In genomic region chr10:20285289-20285975, GRCm38 (mm10) we compare ENCODE assay signal across 8 mouse cellular contexts. TPM values are rescaled to one million over a fixed set of nuclear protein-coding genes. Genes with fewer than 3 reads are reported as not detected.
A peak's percentile ranks its signal among the peaks of the same experiment; 100 is the strongest.
DNase-seq lines count a peak whose midpoint lies in the region; ATAC-seq lines count a peak whose summit lies in the region.

No protein-coding gene starts in this region.

- H3K4me1 ChIP-seq in forebrain, embryonic 11.5 days (replicated peaks; ENCODE audit: control insufficient read depth, insufficient read depth, low read length), result peaks cover 22% of the 10 kb centered on the region
- H3K4me1 ChIP-seq in stomach, embryonic 15.5 days, result peaks cover 16% of the 10 kb centered on the region

- ATAC-seq in cerebellum, adult (ENCODE audit: insufficient number of reproducible peaks, low FRiP score, low TSS enrichment), result peak; percentile 71
- ATAC-seq in forebrain, embryonic 11.5 days (replicated peaks; ENCODE audit: low FRiP score), result peak; percentile 90
- peak; percentile 67 for ATAC-seq in stomach, embryonic 15.5 days (ENCODE audit: insufficient read depth, low FRiP score, low read depth)

- H3K4me3 ChIP-seq in forebrain, embryonic 11.5 days (ENCODE audit: low read depth, low read length), result no peak overlapping the region
- H3K4me3 ChIP-seq in stomach, embryonic 15.5 days (replicated peaks), result no peak overlapping the region

- H3K27me3 ChIP-seq in forebrain, embryonic 11.5 days (ENCODE audit: control insufficient read depth, insufficient read depth, low read length), result no peaks in the 10 kb centered on the region
- no peaks in the 10 kb centered on the region for H3K27me3 ChIP-seq in stomach, embryonic 15.5 days (replicated peaks)

- peak overlapping the region; percentile 82 for H3K27ac ChIP-seq in forebrain, embryonic 11.5 days (ENCODE audit: low read depth, low read length)
- no peak overlapping the region for H3K27ac ChIP-seq in stomach, embryonic 15.5 days

- H3K9me3 ChIP-seq in forebrain, embryonic 11.5 days (ENCODE audit: control insufficient read depth, low read length), result no peaks in the 10 kb centered on the region
- no peaks in the 10 kb centered on the region for H3K9me3 ChIP-seq in stomach, embryonic 15.5 days

- 9% methylated on average over 10 of the region's 10 CpGs for WGBS in forebrain, embryonic 11.5 days
- WGBS in stomach, embryonic 15.5 days, result 16% methylated on average over 10 of the region's 10 CpGs

- peak overlapping the region; percentile 36 for H3K4me2 ChIP-seq in forebrain, embryonic 11.5 days (ENCODE audit: low read depth, low read length, severe bottlenecking)
- H3K4me2 ChIP-seq in stomach, embryonic 15.5 days, result no peak overlapping the region

- peak overlapping the region; percentile 55 for H3K9ac ChIP-seq in forebrain, embryonic 11.5 days (ENCODE audit: low read length)
- no peak overlapping the region for H3K9ac ChIP-seq in stomach, embryonic 15.5 days

- no peaks in the 10 kb centered on the region for H3K36me3 ChIP-seq in forebrain, embryonic 11.5 days (ENCODE audit: control insufficient read depth, insufficient read depth, low read length)
- H3K36me3 ChIP-seq in stomach, embryonic 15.5 days, result no peaks in the 10 kb centered on the region

- DNase-seq in cerebellum, adult 8-10 months, result no peak
- DNase-seq in forebrain, embryonic 11.5 days (ENCODE audit: low spot score), result peak; percentile 80
- DNase-seq in heart, postnatal 4 days, result peak; percentile 51
- DNase-seq in layer of hippocampus, adult 8-10 months (ENCODE audit: low spot score in 2 of 2), result peak; percentile 69 to 76
- peak; percentile 17 for DNase-seq in lung, postnatal 25 days (ENCODE audit: low spot score)
- no peak for DNase-seq in thymus, postnatal 0 days (ENCODE audit: low spot score)

RNA-seq across cellular contexts. Expression of gene Bclaf1, which starts 26.8 kb away (rescaled TPM):
- polyA plus RNA-seq in forebrain, embryonic 11.5 days (2014; fragmentation: Nextera tagmentation; extraction: Ambion mirVana), result 185 and 196 TPM in 2 replicates
- 100 to 1,000 TPM in 1 of 2 experiments, 10 to 100 TPM in 1; 99.6 to 107 TPM for total RNA-seq in heart, postnatal 4 days (2021)
- 100 to 1,000 TPM; 119 to 142 (median 137) TPM for total RNA-seq in layer of hippocampus, adult 8-10 months (2022)
- 112 and 113 TPM in 2 replicates for polyA plus RNA-seq in stomach, embryonic 15.5 days (2015; fragmentation: Nextera tagmentation; extraction: Ambion mirVana)
- polyA plus RNA-seq in thymus, postnatal 0 days (2015; fragmentation: Nextera tagmentation; extraction: Ambion mirVana), result 110 and 112 TPM in 2 replicates

Comparison
In these comparisons a context has a peak if more than half of its experiments do, and no peak if none do; other contexts are left out.
1. DNase-seq: peak in forebrain, embryonic 11.5 days (single experiment), heart, postnatal 4 days (single experiment), layer of hippocampus, adult 8-10 months (2 of 2) and lung, postnatal 25 days (single experiment); none in cerebellum, adult 8-10 months (single experiment) and thymus, postnatal 0 days (single experiment).
2. Peak in every context shown above with its lines, with median percentiles within 50 percentile points of each other: ATAC-seq.